Mouse (Mus musculus) embryonic facial prominence, embryonic 13.5 days (tissue): Measurements from ENCODE around the gene Mast3. TPM values are rescaled to one million over a fixed set of nuclear protein-coding genes. Genes with fewer than 3 reads are reported as not detected.

Experiments
- ATAC-seq: fragments of 200-750 bp; cut with Nextera tagmentation; 2 replicates; pipeline ENCODE4 v1.8.0; 2017; ENCODE audit warnings: low read depth; ENCODE audit not compliant: insufficient number of reproducible peaks, insufficient read depth, low FRiP score, low TSS enrichment
- H3K27ac ChIP-seq: fragments of 300-500 bp; sonication (generic); 2 replicates; pipeline ENCODE4 v1.5.1; 2015; ENCODE audit warnings: moderate library complexity, mild to moderate bottlenecking, inconsistent platforms
- H3K27me3 ChIP-seq: fragments of 300-500 bp; sonication (generic); 2 replicates; pipeline ENCODE4 v1.6.1; 2015; ENCODE audit warnings: mild to moderate bottlenecking, inconsistent platforms
- H3K36me3 ChIP-seq: fragments of 300-500 bp; sonication (generic); 2 replicates; pipeline ENCODE4 v1.6.1; 2015; ENCODE audit warnings: mild to moderate bottlenecking, inconsistent platforms
- H3K4me1 ChIP-seq: fragments of 300-500 bp; sonication (generic); 2 replicates; pipeline ENCODE4 v1.6.1; 2015; ENCODE audit warnings: inconsistent platforms
- H3K4me2 ChIP-seq: fragments of 300-500 bp; sonication (generic); 2 replicates; pipeline ENCODE4 v1.6.1; 2015; ENCODE audit warnings: moderate library complexity, mild to moderate bottlenecking, inconsistent platforms
- H3K4me3 ChIP-seq: fragments of 300-500 bp; sonication (generic); 2 replicates; pipeline ENCODE4 v1.5.1; 2015; ENCODE audit warnings: mild to moderate bottlenecking, inconsistent platforms
- H3K9ac ChIP-seq: fragments of 300-500 bp; sonication (generic); 2 replicates; pipeline ENCODE4 v1.6.1; 2015; ENCODE audit warnings: mild to moderate bottlenecking, inconsistent platforms
- H3K9me3 ChIP-seq: fragments of 300-500 bp; sonication (generic); 2 replicates; pipeline ENCODE4 v1.6.1; 2016; ENCODE audit warnings: inconsistent platforms
- WGBS: fragments of 180-500 bp; shearing (Covaris S2); methylation state at CpG from one replicate; pipeline ENCODE4 v1.1.7; 2015; ENCODE audit warnings: mixed read lengths; 5-methylcytosine and 5-hydroxymethylcytosine counted together
- polyA plus RNA-seq: library from polyadenylated mRNA; unstranded; fragments of >200 nt; fragmentation: Nextera tagmentation; extraction: Ambion mirVana; gene quantifications from 2 replicates; pipeline ENCODE4 v1.2.1, GENCODE M21; 2015

Mast3 gene
- polyA plus RNA-seq, 1 experiment from 2014 or later, result 12.5 TPM

- H3K4me3 ChIP-seq, result no peak overlapping the region
- H3K9ac ChIP-seq, result peak overlapping the region; percentile 32; the same call in 1 of the 2 replicates
- no peak for ATAC-seq
- WGBS, result 72% methylated on average over 10 of the region's 10 CpGs
- peaks cover 29% of the 10 kb centered on the region for H3K4me1 ChIP-seq
- no peak overlapping the region for H3K27ac ChIP-seq
- H3K27me3 ChIP-seq, result no peaks in the 10 kb centered on the region
- no peaks in the 10 kb centered on the region for H3K9me3 ChIP-seq
- H3K36me3 ChIP-seq, result peaks cover 60% of the 10 kb centered on the region
- H3K4me2 ChIP-seq, result no peak overlapping the region
Observed at GRCm38 (mm10) chr8:70789046-70789445, 15.8 kb downstream of the Mast3 start.

GRCm38 (mm10) chr8:70787941-70788667 lies 16.8 kb downstream of the Mast3 start:
- no peaks in the 10 kb centered on the region for H3K9me3 ChIP-seq
- H3K9ac ChIP-seq, result peak overlapping the region; percentile 32; the same call in 1 of the 2 replicates
- no peaks in the 10 kb centered on the region for H3K27me3 ChIP-seq
- H3K36me3 ChIP-seq, result peaks cover 69% of the 10 kb centered on the region
- H3K27ac ChIP-seq, result no peak overlapping the region
- peaks cover 25% of the 10 kb centered on the region for H3K4me1 ChIP-seq
- no peak for ATAC-seq
- 20% methylated on average over 30 of the region's 30 CpGs for WGBS
- no peak overlapping the region for H3K4me3 ChIP-seq
- H3K4me2 ChIP-seq, result peak overlapping the region; percentile 18; the same call in 1 of the 2 replicates

- no peak for ATAC-seq
- 80% methylated on average over 3 of the region's 3 CpGs for WGBS
- 0 out of 2 replicates have a peak overlapping the region, but pooled peaks have one; percentile 17 for H3K9ac ChIP-seq
- H3K4me3 ChIP-seq, result no peak overlapping the region
- no peaks in the 10 kb centered on the region for H3K27me3 ChIP-seq
- no peaks in the 10 kb centered on the region for H3K9me3 ChIP-seq
- H3K4me2 ChIP-seq, result no peak overlapping the region
- H3K27ac ChIP-seq, result no peak overlapping the region
- H3K36me3 ChIP-seq, result peaks cover 78% of the 10 kb centered on the region
- H3K4me1 ChIP-seq, result peaks cover 19% of the 10 kb centered on the region
Observed at GRCm38 (mm10) chr8:70787051-70787445, 17.8 kb downstream of the Mast3 start.

- Histone ChIP-seq H3K9ac (no peak overlapping the region), H3K4me1 (peaks cover 13% of the 10 kb centered on the region), H3K27me3 (no peaks in the 10 kb centered on the region), H3K9me3 (no peaks in the 10 kb centered on the region), H3K4me3 (no peak overlapping the region), H3K4me2 (no peak overlapping the region), H3K27ac (no peak overlapping the region), H3K36me3 (peaks cover 84% of the 10 kb centered on the region)
- no peak for ATAC-seq
- 88% methylated on average over 25 of the region's 25 CpGs for WGBS
Observed at GRCm38 (mm10) chr8:70786291-70787050, 18.4 kb downstream of the Mast3 start.

- H3K9ac ChIP-seq, result peak overlapping the region; percentile 52; the same call in 1 of the 2 replicates
- no peak for ATAC-seq
- peaks cover 70% of the 10 kb centered on the region for H3K36me3 ChIP-seq
- H3K4me2 ChIP-seq, result no peak overlapping the region
- H3K4me1 ChIP-seq, result peaks cover 21% of the 10 kb centered on the region
- H3K27ac ChIP-seq, result no peak overlapping the region
- H3K27me3 ChIP-seq, result no peaks in the 10 kb centered on the region
- 76% methylated on average over 11 of the region's 11 CpGs for WGBS
- no peaks in the 10 kb centered on the region for H3K9me3 ChIP-seq
- no peak overlapping the region for H3K4me3 ChIP-seq
Observed at GRCm38 (mm10) chr8:70780093-70780492, 24.8 kb downstream of the Mast3 start.

GRCm38 (mm10) chr8:70776496-70777444 lies 28.1 kb downstream of the Mast3 start, which contains the start of gene Pik3r2:
Pik3r2 (minus strand) TSS chr8:70776713.
- peaks cover 72% of the 10 kb centered on the region for H3K36me3 ChIP-seq
- H3K4me2 ChIP-seq, result peak within 1 kb of the TSS; percentile 83
- peak within 1 kb of the TSS; percentile 99 for H3K9ac ChIP-seq
- H3K27me3 ChIP-seq, result no peaks in the 10 kb centered on the region
- under 1% methylated on average over 94 of the region's 94 CpGs for WGBS
- H3K9me3 ChIP-seq, result no peaks in the 10 kb centered on the region
- H3K27ac ChIP-seq, result peak within 1 kb of the TSS; percentile 98
- peak within 1 kb of the TSS; percentile 84 for H3K4me3 ChIP-seq
- ATAC-seq, result peak; percentile 86
- peaks cover 48% of the 10 kb centered on the region for H3K4me1 ChIP-seq

GRCm38 (mm10) chr8:70775851-70776495 lies 28.9 kb downstream of the Mast3 start:
- H3K9ac ChIP-seq, result peak overlapping the region; percentile 99
- peak overlapping the region; percentile 84 for H3K4me3 ChIP-seq
- peaks cover 72% of the 10 kb centered on the region for H3K36me3 ChIP-seq
- peak; percentile 0; the same call in 1 of the 2 replicates for ATAC-seq
- no peaks in the 10 kb centered on the region for H3K9me3 ChIP-seq
- peak overlapping the region; percentile 98 for H3K27ac ChIP-seq
- H3K4me2 ChIP-seq, result peak overlapping the region; percentile 83
- peaks cover 48% of the 10 kb centered on the region for H3K4me1 ChIP-seq
- WGBS, result 2% methylated on average over 34 of the region's 34 CpGs
- no peaks in the 10 kb centered on the region for H3K27me3 ChIP-seq

- H3K4me1 ChIP-seq, result peaks cover 48% of the 10 kb centered on the region
- peak overlapping the region; percentile 84 for H3K4me3 ChIP-seq
- WGBS, result 93% methylated on average over 5 of the region's 5 CpGs
- no peaks in the 10 kb centered on the region for H3K27me3 ChIP-seq
- H3K9me3 ChIP-seq, result no peaks in the 10 kb centered on the region
- peak overlapping the region; percentile 83 for H3K4me2 ChIP-seq
- peak overlapping the region; percentile 99 for H3K9ac ChIP-seq
- peaks cover 72% of the 10 kb centered on the region for H3K36me3 ChIP-seq
- no peak for ATAC-seq
- 0 out of 2 replicates have a peak overlapping the region, but pooled peaks have one; percentile 98 for H3K27ac ChIP-seq
Observed at GRCm38 (mm10) chr8:70775227-70775626, 29.6 kb downstream of the Mast3 start.

- Histone ChIP-seq H3K36me3 (peaks cover 72% of the 10 kb centered on the region), H3K9me3 (no peaks in the 10 kb centered on the region), H3K27ac (peak overlapping the region; percentile 84), H3K27me3 (no peaks in the 10 kb centered on the region), H3K4me3 (peak overlapping the region; percentile 84), H3K4me1 (peaks cover 48% of the 10 kb centered on the region), H3K9ac (peak overlapping the region; percentile 99), H3K4me2 (peak overlapping the region; percentile 83)
- 91% methylated on average over 18 of the region's 18 CpGs for WGBS
- ATAC-seq, result no peak
Observed at GRCm38 (mm10) chr8:70774740-70775139, 30.1 kb downstream of the Mast3 start.

- H3K9me3 ChIP-seq, result no peaks in the 10 kb centered on the region
- peaks cover 52% of the 10 kb centered on the region for H3K4me1 ChIP-seq
- 62% methylated on average over 9 of the region's 9 CpGs for WGBS
- H3K36me3 ChIP-seq, result peaks cover 71% of the 10 kb centered on the region
- H3K27me3 ChIP-seq, result no peaks in the 10 kb centered on the region
- H3K9ac ChIP-seq, result peak overlapping the region; percentile 99
- peak overlapping the region; percentile 84 for H3K27ac ChIP-seq
- ATAC-seq, result no peak
- peak overlapping the region; percentile 83 for H3K4me2 ChIP-seq
- H3K4me3 ChIP-seq, result peak overlapping the region; percentile 7; the same call in 1 of the 2 replicates
Observed at GRCm38 (mm10) chr8:70773833-70774232, 31.0 kb downstream of the Mast3 start.
